Mouse (Mus musculus) midbrain, embryonic 12.5 days (tissue): ENCODE measurements around the gene A4galt. TPM values are rescaled to one million over a fixed set of nuclear protein-coding genes. Genes with fewer than 3 reads are reported as not detected.
"Not testable (repeated sequence)": the region's sequence is repeated elsewhere in the genome, so short reads cannot be mapped to it uniquely, and the experiment has no call there.

Source experiments
- ATAC-seq: fragments of 200-750 bp; cut with Nextera tagmentation; 2 replicates; pipeline ENCODE4 v1.8.0; 2017; ENCODE audit warnings: low read depth, moderate TSS enrichment, moderate library complexity; ENCODE audit not compliant: low FRiP score
- H3K27ac ChIP-seq: fragments of 300-500 bp; sonication (generic); replicated peaks from 2 replicates; pipeline ENCODE4 v1.5.1; 2016; ENCODE audit warnings: mild to moderate bottlenecking
- H3K27me3 ChIP-seq: fragments of 300-500 bp; sonication (generic); 2 replicates; pipeline ENCODE4 v1.6.1; 2016; ENCODE audit warnings: mild to moderate bottlenecking
- H3K36me3 ChIP-seq: fragments of 300-500 bp; sonication (generic); 2 replicates; pipeline ENCODE4 v1.6.1; 2016
- H3K4me1 ChIP-seq: fragments of 300-500 bp; sonication (generic); 2 replicates; pipeline ENCODE4 v1.6.1; 2016
- H3K4me2 ChIP-seq: fragments of 300-500 bp; sonication (generic); replicated peaks from 2 replicates; pipeline ENCODE4 v1.6.1; 2016; ENCODE audit warnings: mild to moderate bottlenecking, moderate library complexity
- H3K4me3 ChIP-seq: fragments of 300-500 bp; sonication (generic); 2 replicates; pipeline ENCODE4 v1.5.1; 2016; ENCODE audit warnings: mild to moderate bottlenecking
- H3K9ac ChIP-seq: fragments of 300-500 bp; sonication (generic); replicated peaks from 2 replicates; pipeline ENCODE4 v1.6.1; 2016; ENCODE audit warnings: mild to moderate bottlenecking, moderate library complexity
- H3K9me3 ChIP-seq: fragments of 300-500 bp; sonication (generic); 2 replicates; pipeline ENCODE4 v1.6.1; 2016; ENCODE audit warnings: mild to moderate bottlenecking
- WGBS: fragments of 180-500 bp; shearing (Covaris S2); methylation state at CpG from one replicate; pipeline ENCODE4 v1.1.7; 2016; 5-methylcytosine and 5-hydroxymethylcytosine counted together
- polyA plus RNA-seq: library from polyadenylated mRNA; unstranded; fragments of >200 nt; fragmentation: Nextera tagmentation; extraction: Ambion mirVana; gene quantifications from 2 replicates; pipeline ENCODE4 v1.2.1, GENCODE M21; 2016

A4galt gene
- polyA plus RNA-seq, 1 experiment from 2014 or later = 2.9 TPM

- WGBS = 71% methylated on average over 2 of the region's 2 CpGs
- Histone ChIP-seq H3K36me3 (no peaks in the 10 kb centered on the region), H3K27me3 (no peaks in the 10 kb centered on the region), H3K9ac (no peak overlapping the region), H3K4me3 (no peak overlapping the region), H3K27ac (no peak overlapping the region), H3K4me2 (no peak overlapping the region), H3K4me1 (no peaks in the 10 kb centered on the region), H3K9me3 (no peaks in the 10 kb centered on the region)
- no peak for ATAC-seq
Observed at GRCm38 (mm10) chr15:83290899-83291298, 39.3 kb upstream of the A4galt start.

GRCm38 (mm10) chr15:83284828-83285227 is 33.3 kb upstream of the A4galt start:
- Histone ChIP-seq H3K4me2 (no peak overlapping the region), H3K9me3 (no peaks in the 10 kb centered on the region), H3K4me1 (no peaks in the 10 kb centered on the region), H3K27ac (no peak overlapping the region), H3K4me3 (no peak overlapping the region), H3K9ac (no peak overlapping the region), H3K36me3 (no peaks in the 10 kb centered on the region), H3K27me3 (no peaks in the 10 kb centered on the region)
- 88% methylated on average over 8 of the region's 8 CpGs for WGBS
- no peak for ATAC-seq

- Histone ChIP-seq H3K9ac (no peak overlapping the region), H3K4me2 (no peak overlapping the region), H3K4me3 (no peak overlapping the region), H3K27ac (no peak overlapping the region), H3K36me3 (0 out of 2 replicates have a peak, but pooled peaks cover 3% of the 10 kb centered on the region), H3K9me3 (no peaks in the 10 kb centered on the region), H3K27me3 (no peaks in the 10 kb centered on the region), H3K4me1 (no peaks in the 10 kb centered on the region)
- WGBS = 62% methylated on average over 5 of the region's 5 CpGs
- ATAC-seq = no peak
Observed at GRCm38 (mm10) chr15:83282397-83282796, 30.8 kb upstream of the A4galt start.

GRCm38 (mm10) chr15:83281303-83281702 is 29.7 kb upstream of the A4galt start:
- Histone ChIP-seq H3K4me2 (no peak overlapping the region), H3K27ac (no peak overlapping the region), H3K27me3 (no peaks in the 10 kb centered on the region), H3K36me3 (0 out of 2 replicates have a peak, but pooled peaks cover 3% of the 10 kb centered on the region), H3K9ac (no peak overlapping the region), H3K4me3 (no peak overlapping the region), H3K9me3 (no peaks in the 10 kb centered on the region), H3K4me1 (no peaks in the 10 kb centered on the region)
- no peak for ATAC-seq
- 84% methylated on average over 11 of the region's 11 CpGs for WGBS

DNA sequence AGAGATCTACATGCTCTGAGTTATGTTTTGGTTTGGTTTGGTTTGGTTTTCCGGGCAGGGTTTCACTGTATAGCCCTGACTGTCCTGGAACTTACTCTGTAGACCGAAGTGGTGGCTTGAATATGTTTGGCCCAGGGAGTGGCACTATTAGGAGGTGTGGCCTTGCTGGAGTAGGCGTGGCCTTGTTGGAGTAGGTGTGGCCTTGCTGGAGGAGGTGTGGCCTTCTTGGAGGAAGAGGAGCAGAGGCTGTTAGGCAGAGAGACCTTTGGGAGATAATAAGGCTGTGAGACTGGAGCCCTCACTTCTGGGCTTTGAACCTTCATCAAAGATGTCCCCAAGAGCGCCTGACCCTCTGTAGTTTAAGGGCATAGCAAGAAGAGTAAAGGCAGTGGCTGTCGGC is 27.0 kb upstream of the A4galt start:
- 88% methylated on average over 5 of the region's 5 CpGs for WGBS
- no peak for ATAC-seq
- H3K27ac ChIP-seq = no peak overlapping the region

DNA sequence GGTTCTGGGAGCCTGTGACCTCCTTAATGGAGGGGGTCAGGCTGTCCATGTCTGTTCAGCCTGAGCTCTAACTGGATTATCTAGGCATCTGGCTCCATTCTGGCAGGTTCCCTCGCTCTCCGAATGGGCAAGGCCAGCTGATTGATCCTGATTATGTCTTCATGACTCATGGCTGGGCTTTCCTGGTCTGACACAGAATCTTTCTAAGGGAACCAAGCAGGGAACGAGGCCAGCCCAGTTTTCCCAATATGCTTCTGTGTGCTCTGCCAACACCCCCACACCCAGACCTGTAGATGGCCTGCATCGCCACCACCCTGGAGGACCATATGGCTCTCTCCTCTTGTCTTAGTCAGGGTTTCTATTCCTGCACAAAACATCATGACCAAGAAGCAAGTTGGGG is 25.9 kb upstream of the A4galt start:
- Histone ChIP-seq H3K4me3 (no peak overlapping the region), H3K27ac (no peak overlapping the region), H3K4me2 (no peak overlapping the region), H3K27me3 (no peaks in the 10 kb centered on the region), H3K4me1 (no peaks in the 10 kb centered on the region), H3K9me3 (no peaks in the 10 kb centered on the region), H3K36me3 (0 out of 2 replicates have a peak, but pooled peaks cover 3% of the 10 kb centered on the region), H3K9ac (no peak overlapping the region)
- WGBS = 73% methylated on average over 4 of the region's 4 CpGs
- ATAC-seq = no peak

More for the DNA sequence above, 27.0 kb upstream of the A4galt start:
- H3K27me3 ChIP-seq = no peaks in the 10 kb centered on the region
- 0 out of 2 replicates have a peak, but pooled peaks cover 3% of the 10 kb centered on the region for H3K36me3 ChIP-seq
- H3K4me2 ChIP-seq = no peak overlapping the region
- no peak overlapping the region for H3K9ac ChIP-seq
- H3K9me3 ChIP-seq = no peaks in the 10 kb centered on the region
- H3K4me3 ChIP-seq = no peak overlapping the region
- no peaks in the 10 kb centered on the region for H3K4me1 ChIP-seq

DNA sequence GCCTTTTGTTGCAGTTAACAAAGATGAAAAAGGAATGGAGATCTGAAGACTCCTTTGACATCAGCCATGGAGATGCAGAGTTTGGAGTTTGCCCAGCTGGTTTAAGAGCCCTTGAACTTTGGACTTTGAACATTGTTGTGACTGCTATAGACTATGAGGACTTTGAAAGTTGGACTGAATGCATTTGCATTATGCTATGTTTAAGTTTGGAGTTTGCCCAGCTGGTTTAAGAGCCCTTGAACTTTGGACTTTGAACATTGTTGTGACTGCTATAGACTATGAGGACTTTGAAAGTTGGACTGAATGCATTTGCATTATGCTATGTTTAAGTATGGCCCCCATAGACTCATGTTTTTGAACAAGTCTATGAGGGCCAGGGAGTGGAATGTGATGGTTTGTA is 22.7 kb upstream of the A4galt start:
- ATAC-seq, H3K9me3 ChIP-seq, H3K4me1 ChIP-seq, H3K9ac ChIP-seq, H3K27ac ChIP-seq, H3K27me3 ChIP-seq, H3K36me3 ChIP-seq, H3K4me2 ChIP-seq, H3K4me3 ChIP-seq: not testable (repeated sequence)

- no peaks in the 10 kb centered on the region for H3K4me1 ChIP-seq
- H3K4me2 ChIP-seq = no peak overlapping the region
- no peak overlapping the region for H3K4me3 ChIP-seq
- H3K9ac ChIP-seq = no peak overlapping the region
- ATAC-seq = no peak
- H3K27me3 ChIP-seq = no peaks in the 10 kb centered on the region
- WGBS = 90% methylated on average over 2 of the region's 2 CpGs
- H3K36me3 ChIP-seq = no peaks in the 10 kb centered on the region
- no peaks in the 10 kb centered on the region for H3K9me3 ChIP-seq
- H3K27ac ChIP-seq = no peak overlapping the region
Observed at GRCm38 (mm10) chr15:83273017-83273416, 21.4 kb upstream of the A4galt start.

DNA sequence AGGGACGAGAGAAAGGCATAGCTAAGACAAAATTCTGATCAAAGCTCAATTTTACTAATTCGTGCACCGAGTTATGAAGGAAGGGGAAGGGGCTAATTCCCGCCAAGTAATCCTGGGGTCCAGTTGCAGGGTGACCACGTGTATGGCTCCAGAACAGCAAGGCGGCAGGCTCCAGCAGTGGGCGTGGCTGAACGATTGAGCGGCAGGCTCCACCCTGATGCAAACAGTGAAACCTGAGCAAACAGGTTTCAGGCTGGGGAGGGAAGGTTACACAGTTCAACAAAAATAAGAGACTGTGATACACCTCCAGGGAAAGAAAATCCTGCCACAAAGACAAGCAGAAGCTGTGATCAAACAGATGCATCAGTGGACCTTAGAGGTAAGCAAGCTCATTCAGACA is 19.6 kb upstream of the A4galt start:
- not testable (repeated sequence) for H3K9me3 ChIP-seq, H3K4me3 ChIP-seq, H3K27me3 ChIP-seq, H3K27ac ChIP-seq, H3K4me2 ChIP-seq, ATAC-seq, H3K9ac ChIP-seq, H3K36me3 ChIP-seq, H3K4me1 ChIP-seq
- 29% methylated on average over 9 of the region's 9 CpGs for WGBS

GRCm38 (mm10) chr15:83269985-83270384 is 18.4 kb upstream of the A4galt start:
- H3K36me3 ChIP-seq, H3K27ac ChIP-seq, H3K4me2 ChIP-seq, H3K9ac ChIP-seq, H3K27me3 ChIP-seq, H3K4me1 ChIP-seq, H3K4me3 ChIP-seq, ATAC-seq, H3K9me3 ChIP-seq: not testable (repeated sequence)
- WGBS = 85% methylated on average over 6 of the region's 6 CpGs

- 70% methylated on average over 7 of the region's 7 CpGs for WGBS
Observed at GRCm38 (mm10) chr15:83268428-83268827, 16.9 kb upstream of the A4galt start.

DNA sequence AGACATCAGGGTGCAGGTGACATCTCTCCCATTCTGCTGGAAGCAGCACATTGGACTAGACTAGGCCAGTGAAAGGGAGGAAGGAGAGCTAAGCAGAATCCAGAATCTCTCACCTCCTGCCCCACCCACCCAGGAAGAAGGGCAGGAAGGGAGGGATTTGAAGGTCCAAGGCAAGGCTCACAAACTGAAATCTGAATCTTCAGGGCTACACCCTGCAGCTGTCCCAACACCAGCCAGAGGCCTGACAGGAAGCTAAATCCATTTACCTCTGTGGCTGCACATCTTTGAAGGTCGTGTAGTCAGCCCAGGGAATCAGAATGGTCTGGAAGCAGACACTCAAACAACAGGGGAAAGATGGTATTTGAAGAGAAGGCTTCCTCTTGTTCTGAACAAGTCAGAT is 13.7 kb upstream of the A4galt start:
- Histone ChIP-seq H3K4me3 (no peak overlapping the region), H3K27me3 (no peaks in the 10 kb centered on the region), H3K9ac (no peak overlapping the region), H3K4me2 (no peak overlapping the region), H3K9me3 (no peaks in the 10 kb centered on the region), H3K36me3 (no peaks in the 10 kb centered on the region), H3K4me1 (no peaks in the 10 kb centered on the region), H3K27ac (no peak overlapping the region)
- no peak for ATAC-seq
- 23% methylated on average over 1 of the region's 1 CpGs for WGBS

More at GRCm38 (mm10) chr15:83268428-83268827, 16.9 kb upstream of the A4galt start:
- not testable (repeated sequence) for H3K4me3 ChIP-seq, H3K27ac ChIP-seq, H3K36me3 ChIP-seq, ATAC-seq, H3K9me3 ChIP-seq, H3K4me1 ChIP-seq, H3K27me3 ChIP-seq, H3K9ac ChIP-seq, H3K4me2 ChIP-seq

DNA sequence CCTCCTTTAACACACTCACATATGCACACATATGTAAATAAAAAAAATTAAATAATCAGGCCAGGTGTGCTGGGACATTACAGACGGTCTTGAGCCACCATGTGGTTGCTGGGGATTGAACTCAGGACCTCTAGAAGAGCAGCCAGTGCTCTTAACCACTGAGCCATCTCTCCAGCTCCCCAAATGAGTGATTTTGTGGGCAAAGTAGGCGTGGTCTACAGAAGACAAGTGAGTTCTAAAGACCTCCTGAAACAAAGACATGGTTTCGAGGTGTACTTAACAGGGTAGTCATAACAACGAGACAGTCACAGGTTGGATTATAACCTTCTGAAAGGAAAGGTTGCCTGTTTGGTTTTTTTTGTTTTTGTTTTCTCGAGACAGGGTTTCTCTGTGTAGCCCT is 11.8 kb upstream of the A4galt start:
- no peaks in the 10 kb centered on the region for H3K9me3 ChIP-seq
- H3K4me2 ChIP-seq = no peak overlapping the region
- no peaks in the 10 kb centered on the region for H3K4me1 ChIP-seq
- no peaks in the 10 kb centered on the region for H3K27me3 ChIP-seq
- no peak overlapping the region for H3K4me3 ChIP-seq
- no peaks in the 10 kb centered on the region for H3K36me3 ChIP-seq
- WGBS = 74% methylated on average over 5 of the region's 5 CpGs
- ATAC-seq = no peak
- H3K9ac ChIP-seq = no peak overlapping the region
- no peak overlapping the region for H3K27ac ChIP-seq
